Mouse (Mus musculus) hindbrain, embryonic 15.5 days (tissue): Measurements from ENCODE around the gene Mettl7b. TPM values are rescaled to one million over a fixed set of nuclear protein-coding genes. Genes with fewer than 3 reads are reported as not detected.

ENCODE experiments used
- ATAC-seq: fragments of 200-750 bp; cut with Nextera tagmentation; 2 replicates; pipeline ENCODE4 v1.8.0; 2017; ENCODE audit warnings: low read depth, moderate number of reproducible peaks, moderate TSS enrichment; ENCODE audit not compliant: low FRiP score
- H3K27ac ChIP-seq: fragments of 300-500 bp; sonication (generic); replicated peaks from 2 replicates; pipeline ENCODE4 v1.5.1; 2015; ENCODE audit warnings: mild to moderate bottlenecking, inconsistent platforms
- H3K27me3 ChIP-seq: fragments of 300-500 bp; sonication (generic); 2 replicates; pipeline ENCODE4 v1.6.1; 2015; ENCODE audit warnings: control low read depth, inconsistent platforms
- H3K36me3 ChIP-seq: fragments of 300-500 bp; sonication (generic); 2 replicates; pipeline ENCODE4 v1.6.1; 2015; ENCODE audit warnings: control low read depth, inconsistent platforms
- H3K4me1 ChIP-seq: fragments of 300-500 bp; sonication (generic); replicated peaks from 2 replicates; pipeline ENCODE4 v1.6.1; 2015; ENCODE audit warnings: control low read depth, inconsistent platforms
- H3K4me2 ChIP-seq: fragments of 300-500 bp; sonication (generic); 2 replicates; pipeline ENCODE4 v1.6.1; 2015; ENCODE audit warnings: moderate library complexity, mild to moderate bottlenecking, inconsistent platforms
- H3K4me3 ChIP-seq: fragments of 300-500 bp; sonication (generic); 2 replicates; pipeline ENCODE4 v1.5.1; 2015; ENCODE audit warnings: mild to moderate bottlenecking, inconsistent platforms
- H3K9ac ChIP-seq: fragments of 300-500 bp; sonication (generic); 2 replicates; pipeline ENCODE4 v1.6.1; 2015; ENCODE audit warnings: inconsistent platforms
- H3K9me3 ChIP-seq: fragments of 300-500 bp; sonication (generic); 2 replicates; pipeline ENCODE4 v1.6.1; 2016; ENCODE audit warnings: control low read depth, inconsistent platforms
- WGBS: fragments of 180-500 bp; shearing (Covaris S2); methylation state at CpG from one replicate; pipeline ENCODE4 v1.1.7; 2015; 5-methylcytosine and 5-hydroxymethylcytosine counted together
- polyA plus RNA-seq: library from polyadenylated mRNA; unstranded; fragments of >200 nt; fragmentation: Nextera tagmentation; extraction: Ambion mirVana; gene quantifications from 2 replicates; pipeline ENCODE4 v1.2.1, GENCODE M21; 2015

Gene Mettl7b
- polyA plus RNA-seq, 1 experiment from 2014 or later, result not detected

DNA sequence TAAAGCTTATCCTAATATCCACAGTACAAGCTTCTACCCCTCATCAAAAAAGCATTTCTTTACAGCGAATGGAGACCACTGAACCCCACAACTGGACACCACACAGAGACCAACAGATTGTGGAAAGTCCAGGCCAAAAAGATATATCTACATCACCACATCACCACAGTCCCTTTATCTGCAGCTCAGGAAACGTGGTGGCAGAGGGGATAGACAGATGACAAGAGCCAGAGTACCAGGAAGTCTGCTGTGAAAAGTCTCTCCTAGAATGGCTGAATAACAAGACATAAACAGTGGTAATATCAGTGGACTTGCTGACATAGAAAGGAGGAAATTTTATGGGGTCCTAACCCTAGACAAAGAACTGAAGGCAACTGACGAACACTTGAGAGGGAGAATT, 15.6 kb upstream of the Mettl7b start:
- H3K36me3 ChIP-seq, result no peaks in the 10 kb centered on the region
- H3K27me3 ChIP-seq, result no peaks in the 10 kb centered on the region
- H3K9ac ChIP-seq, result no peak overlapping the region
- no peaks in the 10 kb centered on the region for H3K9me3 ChIP-seq
- WGBS, result 77% methylated on average over 3 of the region's 3 CpGs
- H3K4me2 ChIP-seq, result no peak overlapping the region
- H3K4me3 ChIP-seq, result no peak overlapping the region
- no peaks in the 10 kb centered on the region; the same call in 1 of the 2 replicates for H3K4me1 ChIP-seq
- no peak overlapping the region for H3K27ac ChIP-seq
- ATAC-seq, result no peak

GRCm38 (mm10) chr10:128972841-128973240, 12.1 kb upstream of the Mettl7b start:
- Histone ChIP-seq H3K4me1 (no peaks in the 10 kb centered on the region; the same call in 1 of the 2 replicates), H3K9me3 (no peaks in the 10 kb centered on the region), H3K4me3 (no peak overlapping the region), H3K4me2 (no peak overlapping the region), H3K36me3 (no peaks in the 10 kb centered on the region), H3K9ac (no peak overlapping the region), H3K27me3 (no peaks in the 10 kb centered on the region), H3K27ac (no peak overlapping the region)
- WGBS, result 74% methylated on average over 4 of the region's 4 CpGs
- no peak for ATAC-seq

GRCm38 (mm10) chr10:128970740-128971250, 10.0 kb upstream of the Mettl7b start:
- WGBS, result 42% methylated on average over 1 of the region's 1 CpGs
- no peaks in the 10 kb centered on the region for H3K4me1 ChIP-seq
- ATAC-seq, result no peak
- H3K9me3 ChIP-seq, result no peaks in the 10 kb centered on the region
- H3K27me3 ChIP-seq, result no peaks in the 10 kb centered on the region
- no peak overlapping the region for H3K4me3 ChIP-seq
- no peak overlapping the region for H3K9ac ChIP-seq
- H3K27ac ChIP-seq, result no peak overlapping the region
- H3K4me2 ChIP-seq, result no peak overlapping the region
- no peaks in the 10 kb centered on the region for H3K36me3 ChIP-seq

- no peak for ATAC-seq
- Histone ChIP-seq H3K4me3 (no peak overlapping the region), H3K27me3 (no peaks in the 10 kb centered on the region), H3K36me3 (no peaks in the 10 kb centered on the region), H3K4me1 (no peaks in the 10 kb centered on the region), H3K9me3 (no peaks in the 10 kb centered on the region), H3K4me2 (no peak overlapping the region), H3K27ac (no peak overlapping the region), H3K9ac (no peak overlapping the region)
- 56% methylated on average over 1 of the region's 1 CpGs for WGBS
Observed at GRCm38 (mm10) chr10:128968341-128968749, 7.6 kb upstream of the Mettl7b start.

- WGBS, result 90% methylated on average over 6 of the region's 6 CpGs
- no peak overlapping the region for H3K27ac ChIP-seq
- no peak for ATAC-seq
Observed at GRCm38 (mm10) chr10:128965871-128966270, 5.1 kb upstream of the Mettl7b start.

DNA sequence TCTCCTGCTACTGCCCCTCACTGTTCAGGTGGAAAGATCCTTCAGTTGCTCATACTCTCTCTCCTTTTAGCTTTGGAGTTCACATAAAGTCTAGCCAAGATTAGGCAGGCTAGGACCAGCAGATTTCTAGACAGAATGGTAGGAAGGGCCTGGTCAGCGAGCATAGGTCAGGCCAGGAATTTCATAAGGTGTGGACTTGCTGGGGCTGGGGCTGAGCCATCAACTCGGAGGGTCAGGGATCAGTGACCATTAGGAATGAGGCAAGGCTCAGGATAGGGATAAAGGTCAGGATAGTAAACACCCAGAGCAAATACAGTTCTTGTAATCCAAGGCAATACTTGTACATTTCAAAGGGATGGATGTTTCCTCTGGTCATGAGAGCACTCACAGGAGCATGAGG, 4.2 kb upstream of the Mettl7b start:
- Histone ChIP-seq H3K27ac (no peak overlapping the region), H3K9ac (no peak overlapping the region), H3K4me3 (no peak overlapping the region), H3K4me1 (no peaks in the 10 kb centered on the region), H3K9me3 (no peaks in the 10 kb centered on the region), H3K4me2 (no peak overlapping the region), H3K36me3 (no peaks in the 10 kb centered on the region), H3K27me3 (no peaks in the 10 kb centered on the region)
- 86% methylated on average over 2 of the region's 2 CpGs for WGBS
- ATAC-seq, result no peak

More at GRCm38 (mm10) chr10:128965871-128966270, 5.1 kb upstream of the Mettl7b start:
- H3K36me3 ChIP-seq, result no peaks in the 10 kb centered on the region
- no peak overlapping the region for H3K9ac ChIP-seq
- H3K27me3 ChIP-seq, result no peaks in the 10 kb centered on the region
- no peak overlapping the region for H3K4me2 ChIP-seq
- H3K4me1 ChIP-seq, result no peaks in the 10 kb centered on the region
- no peaks in the 10 kb centered on the region for H3K9me3 ChIP-seq
- no peak overlapping the region for H3K4me3 ChIP-seq

GRCm38 (mm10) chr10:128960142-128960541, 646 bp downstream of the Mettl7b start:
- no peak overlapping the region for H3K9ac ChIP-seq
- no peaks in the 10 kb centered on the region for H3K27me3 ChIP-seq
- no peak overlapping the region for H3K4me3 ChIP-seq
- H3K4me2 ChIP-seq, result no peak overlapping the region
- ATAC-seq, result no peak
- no peaks in the 10 kb centered on the region for H3K4me1 ChIP-seq
- WGBS, result 81% methylated on average over 4 of the region's 4 CpGs
- no peaks in the 10 kb centered on the region for H3K9me3 ChIP-seq
- no peaks in the 10 kb centered on the region for H3K36me3 ChIP-seq
- H3K27ac ChIP-seq, result no peak overlapping the region

DNA sequence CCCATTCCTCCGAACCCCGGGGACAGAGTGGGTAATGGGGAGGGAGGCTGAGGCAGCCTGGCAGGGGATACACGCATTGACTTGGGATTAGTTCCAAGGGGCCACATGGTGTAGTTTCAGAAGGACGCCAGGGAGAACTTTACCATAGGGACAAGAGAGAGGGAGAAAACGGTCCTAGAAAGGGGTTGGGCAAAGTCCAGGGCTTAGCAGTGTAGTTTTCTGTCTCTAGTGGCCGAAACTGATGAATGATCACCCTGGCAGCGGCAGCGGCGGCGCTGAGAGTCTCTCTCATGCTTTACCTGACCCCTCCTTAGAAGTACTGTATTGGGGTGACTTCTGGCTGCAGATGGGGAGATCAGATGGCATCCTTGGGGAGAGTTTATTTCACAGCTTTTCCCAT, 2.4 kb downstream of the Mettl7b start:
- Histone ChIP-seq H3K9me3 (no peaks in the 10 kb centered on the region), H3K4me2 (no peak overlapping the region), H3K27ac (no peak overlapping the region), H3K27me3 (no peaks in the 10 kb centered on the region), H3K9ac (no peak overlapping the region), H3K4me3 (no peak overlapping the region), H3K36me3 (no peaks in the 10 kb centered on the region), H3K4me1 (no peaks in the 10 kb centered on the region)
- WGBS, result 78% methylated on average over 10 of the region's 10 CpGs
- no peak for ATAC-seq

DNA sequence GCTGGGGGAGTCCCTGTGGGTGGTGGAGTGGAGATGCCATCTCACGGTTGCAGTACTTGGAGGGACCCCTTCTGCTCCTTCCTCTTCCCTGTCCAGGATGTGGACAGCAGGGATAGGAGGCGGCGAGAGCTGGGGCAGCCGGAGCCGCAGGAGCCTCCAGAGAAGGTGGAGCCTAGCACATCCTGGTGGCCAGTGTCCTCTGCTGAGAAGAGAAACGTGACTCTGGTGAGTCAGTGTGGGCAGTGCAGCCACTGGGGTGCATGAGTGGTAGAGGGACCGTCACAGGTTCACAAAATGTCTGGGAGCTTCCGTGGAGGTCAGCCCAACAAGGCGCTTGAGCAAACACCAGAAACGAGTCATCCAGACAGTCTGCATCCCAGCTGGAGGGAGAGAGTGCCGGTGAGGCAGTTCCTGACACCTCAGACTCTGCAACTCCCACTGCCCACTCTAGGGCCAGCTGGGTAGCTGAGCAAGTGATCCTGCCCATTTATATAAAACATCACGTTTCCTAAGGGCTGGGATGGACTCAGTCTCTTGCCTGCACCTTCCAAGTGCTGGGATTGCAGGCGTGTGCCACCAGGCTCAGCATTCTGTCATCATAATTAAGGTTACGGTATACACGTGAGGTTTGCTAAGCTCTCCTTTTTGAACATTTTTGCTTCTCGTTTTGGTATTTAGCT, 10.4 kb downstream of the Mettl7b start:
- no peak overlapping the region for H3K4me3 ChIP-seq
- H3K36me3 ChIP-seq, result no peaks in the 10 kb centered on the region
- WGBS, result 75% methylated on average over 16 of the region's 16 CpGs
- no peaks in the 10 kb centered on the region for H3K9me3 ChIP-seq
- no peak overlapping the region for H3K4me2 ChIP-seq
- no peaks in the 10 kb centered on the region for H3K4me1 ChIP-seq
- no peak for ATAC-seq
- no peak overlapping the region for H3K9ac ChIP-seq
- no peaks in the 10 kb centered on the region for H3K27me3 ChIP-seq
- H3K27ac ChIP-seq, result no peak overlapping the region

GRCm38 (mm10) chr10:128947496-128947895, 13.3 kb downstream of the Mettl7b start:
- H3K27me3 ChIP-seq, result no peaks in the 10 kb centered on the region
- no peak overlapping the region for H3K4me2 ChIP-seq
- H3K4me3 ChIP-seq, result no peak overlapping the region
- no peaks in the 10 kb centered on the region for H3K36me3 ChIP-seq
- no peak overlapping the region for H3K9ac ChIP-seq
- WGBS, result 91% methylated on average over 4 of the region's 4 CpGs
- no peaks in the 10 kb centered on the region for H3K9me3 ChIP-seq
- no peak for ATAC-seq
- no peaks in the 10 kb centered on the region for H3K4me1 ChIP-seq
- no peak overlapping the region for H3K27ac ChIP-seq

- 18% methylated on average over 3 of the region's 3 CpGs for WGBS
- ATAC-seq, result peak; percentile 6; the same call in 1 of the 2 replicates
- no peaks in the 10 kb centered on the region for H3K4me1 ChIP-seq
- H3K9me3 ChIP-seq, result no peaks in the 10 kb centered on the region
- H3K4me3 ChIP-seq, result no peak overlapping the region
- H3K36me3 ChIP-seq, result no peaks in the 10 kb centered on the region
- no peaks in the 10 kb centered on the region for H3K27me3 ChIP-seq
- H3K9ac ChIP-seq, result no peak overlapping the region
- H3K27ac ChIP-seq, result no peak overlapping the region
- H3K4me2 ChIP-seq, result no peak overlapping the region
Observed at GRCm38 (mm10) chr10:128945675-128946074, 15.1 kb downstream of the Mettl7b start.

DNA sequence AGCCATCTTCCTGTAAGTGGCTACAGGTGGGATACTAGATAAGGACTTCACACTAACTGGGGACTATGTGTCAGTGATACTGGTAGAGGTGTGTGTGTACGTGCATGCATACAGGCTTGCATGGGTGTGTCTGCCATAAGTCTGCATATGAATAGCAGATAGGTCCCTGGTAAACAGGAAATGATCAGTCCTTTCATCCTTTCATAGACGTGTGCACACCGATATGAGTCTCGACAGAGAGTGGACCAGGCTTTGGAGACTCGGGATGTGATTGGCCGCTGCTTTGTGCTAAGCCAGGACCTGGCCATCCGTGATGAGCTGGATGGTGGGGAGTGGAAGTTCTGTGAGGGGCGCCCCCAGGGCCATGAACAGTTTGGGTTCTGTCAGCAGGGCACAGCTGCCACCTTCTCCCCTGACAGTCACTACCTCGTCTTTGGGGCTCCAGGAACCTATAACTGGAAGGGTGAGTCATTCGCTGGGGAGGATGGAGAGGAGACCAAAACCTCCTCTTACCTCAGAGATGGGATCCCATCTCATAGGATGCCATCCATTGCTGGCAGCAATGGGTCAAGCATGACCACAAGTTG, 20.2 kb downstream of the Mettl7b start:
- Histone ChIP-seq H3K36me3 (no peaks in the 10 kb centered on the region), H3K4me2 (no peak overlapping the region), H3K9ac (no peak overlapping the region), H3K4me3 (no peak overlapping the region), H3K9me3 (no peaks in the 10 kb centered on the region), H3K4me1 (no peaks in the 10 kb centered on the region), H3K27ac (no peak overlapping the region), H3K27me3 (peaks cover 10% of the 10 kb centered on the region)
- WGBS, result 86% methylated on average over 10 of the region's 10 CpGs
- no peak for ATAC-seq
